Mouse (Mus musculus) cerebellum, adult 9-11 months (tissue): Measurements from ENCODE around the gene Ly6f.
"Not testable (repeated sequence)": the region's sequence is repeated elsewhere in the genome, so short reads cannot be mapped to it uniquely, and the experiment has no call there.

Source experiments
- DNase-seq: peaks from one replicate; pipeline ENCODE4 v3.0.0; 2022

The Ly6f gene

GRCm38 (mm10) chr15:75268121-75268520 lies at the start of gene Ly6f:
Gene Ly6f (plus strand): TSS chr15:75268421.
- no peak for DNase-seq

- DNase-seq = no peak
Observed at GRCm38 (mm10) chr15:75221942-75222341, 46.3 kb upstream of the Ly6f start.

- DNase-seq = no peak
Observed at GRCm38 (mm10) chr15:75237736-75238288, 30.4 kb upstream of the Ly6f start.

GRCm38 (mm10) chr15:75240558-75240957 lies 27.7 kb upstream of the Ly6f start:
- no peak for DNase-seq

- no peak for DNase-seq
Observed at GRCm38 (mm10) chr15:75242756-75243640, 25.2 kb upstream of the Ly6f start.

GRCm38 (mm10) chr15:75254671-75255070 lies 13.6 kb upstream of the Ly6f start:
- no peak for DNase-seq

GRCm38 (mm10) chr15:75265863-75266262 lies 2.4 kb upstream of the Ly6f start:
- no peak for DNase-seq

GRCm38 (mm10) chr15:75266626-75267025 lies 1.6 kb upstream of the Ly6f start:
- DNase-seq = no peak

- no peak for DNase-seq
Observed at GRCm38 (mm10) chr15:75268916-75269829, 952 bp downstream of the Ly6f start.

GRCm38 (mm10) chr15:75270169-75270568 lies 1.9 kb downstream of the Ly6f start:
- DNase-seq = no peak

GRCm38 (mm10) chr15:75270691-75271362 lies 2.6 kb downstream of the Ly6f start:
- DNase-seq = no peak

- no peak for DNase-seq
Observed at GRCm38 (mm10) chr15:75271426-75271825, 3.2 kb downstream of the Ly6f start.

- no peak for DNase-seq
Observed at GRCm38 (mm10) chr15:75271891-75272290, 3.7 kb downstream of the Ly6f start.

GRCm38 (mm10) chr15:75281991-75282390 lies 13.8 kb downstream of the Ly6f start:
- DNase-seq = not testable (repeated sequence)

GRCm38 (mm10) chr15:75286512-75286911 lies 18.3 kb downstream of the Ly6f start:
- not testable (repeated sequence) for DNase-seq

- no peak for DNase-seq
Observed at GRCm38 (mm10) chr15:75292377-75292776, 24.2 kb downstream of the Ly6f start.

- DNase-seq = no peak
Observed at GRCm38 (mm10) chr15:75293873-75294385, 25.7 kb downstream of the Ly6f start.

- no peak for DNase-seq
Observed at GRCm38 (mm10) chr15:75306101-75306500, 37.9 kb downstream of the Ly6f start.

GRCm38 (mm10) chr15:75309186-75309585 lies 41.0 kb downstream of the Ly6f start:
- no peak for DNase-seq

- DNase-seq = peak; percentile 10
Observed at GRCm38 (mm10) chr15:75309946-75310345, 41.7 kb downstream of the Ly6f start.

GRCm38 (mm10) chr15:75314421-75314820 lies 46.2 kb downstream of the Ly6f start:
- DNase-seq = no peak

GRCm38 (mm10) chr15:75317255-75317654 lies 49.0 kb downstream of the Ly6f start:
- DNase-seq = no peak
